Mouse (Mus musculus): ENCODE results near the gene Spag7. TPM values are rescaled to one million over a fixed set of nuclear protein-coding genes. Genes with fewer than 3 reads are reported as not detected.

The Spag7 gene
- polyA plus RNA-seq, 1 experiment, result 52.4 TPM

GRCm38 (mm10) chr11:70670483-70670882, 1.3 kb upstream of the Spag7 start:
- no peaks in the 10 kb centered on the region for H3K36me3 ChIP-seq (ENCODE audit: control insufficient read depth, insufficient read depth)
- no peak for TF ChIP-seq TCF12 (IDR thresholded peaks at IDR 0.05; ENCODE audit: insufficient read depth, poor library complexity, severe bottlenecking)
- no peak for TF ChIP-seq E2F4 (IDR thresholded peaks at IDR 0.05; ENCODE audit: insufficient read depth)
- TF ChIP-seq CEBPB (IDR thresholded peaks at IDR 0.05; ENCODE audit: insufficient read depth, poor library complexity, severe bottlenecking), result no peak
- TF ChIP-seq REST (IDR thresholded peaks at IDR 0.05; ENCODE audit: insufficient read depth, insufficient read length), result no peak
- no peak for TF ChIP-seq USF1 (IDR thresholded peaks at IDR 0.05; ENCODE audit: low read depth)
- no peak for TF ChIP-seq MYOG (IDR thresholded peaks at IDR 0.05; ENCODE audit: control insufficient read depth in 1 of 3, insufficient read depth in 1 of 3, insufficient read length in 2 of 3, low read depth in 2 of 3)
- TF ChIP-seq SRF (IDR thresholded peaks at IDR 0.05; ENCODE audit: control insufficient read depth, insufficient read length, low read depth), result no peak
- TF ChIP-seq POLR2A (IDR thresholded peaks at IDR 0.05; ENCODE audit: insufficient read length, low read depth), result no peak
- TF ChIP-seq TCF3 (IDR thresholded peaks at IDR 0.05; ENCODE audit: insufficient read length, low read depth), result no peak
- TF ChIP-seq POLR2AphosphoS2 (IDR thresholded peaks at IDR 0.05; ENCODE audit: insufficient read length, low read depth), result no peak
- TF ChIP-seq MAX (IDR thresholded peaks at IDR 0.05; ENCODE audit: low read depth), result no peak
- no peak for TF ChIP-seq MYOD1 (IDR thresholded peaks at IDR 0.05; ENCODE audit: control insufficient read depth in 1 of 3, insufficient read length in 2 of 3, low read depth in 2 of 3)
- peak overlapping the region; percentile 82 for H3K4me3 ChIP-seq
- peak overlapping the region; percentile 93 for H3K4me2 ChIP-seq (ENCODE audit: low read depth)
- H3ac ChIP-seq (ENCODE audit: control insufficient read depth, insufficient read length), result no peak overlapping the region
- H3K79me2 ChIP-seq (ENCODE audit: control insufficient read depth, insufficient read depth), result peaks cover 14% of the 10 kb centered on the region
- no peaks in the 10 kb centered on the region for H3K27me3 ChIP-seq (ENCODE audit: control insufficient read depth, insufficient read depth, insufficient read length)

- Histone ChIP-seq H3K79me2 (ENCODE audit: control insufficient read depth, insufficient read depth) (peaks cover 19% of the 10 kb centered on the region), H3K4me3 (peak overlapping the region; percentile 82), H3K27me3 (ENCODE audit: control insufficient read depth, insufficient read depth, insufficient read length) (no peaks in the 10 kb centered on the region), H3K4me2 (ENCODE audit: low read depth) (peak overlapping the region; percentile 93), H3K36me3 (ENCODE audit: control insufficient read depth, insufficient read depth) (no peaks in the 10 kb centered on the region), H3ac (ENCODE audit: control insufficient read depth, insufficient read length) (peak overlapping the region; percentile 35)
- peak; percentile 18 for TF ChIP-seq SRF (IDR thresholded peaks at IDR 0.05; ENCODE audit: control insufficient read depth, insufficient read length, low read depth)
- peak; percentile 22 for TF ChIP-seq POLR2A (IDR thresholded peaks at IDR 0.05; ENCODE audit: insufficient read length, low read depth)
- TF ChIP-seq CEBPB (IDR thresholded peaks at IDR 0.05; ENCODE audit: insufficient read depth, poor library complexity, severe bottlenecking), result no peak
Measured at GRCm38 (mm10) chr11:70669582-70670345, 548 bp upstream of the Spag7 start.

GRCm38 (mm10) chr11:70668335-70668770, 863 bp downstream of the Spag7 start:
- peak overlapping the region; percentile 95 for H3K4me2 ChIP-seq (ENCODE audit: low read depth)

GRCm38 (mm10) chr11:70667271-70668150, 1.7 kb downstream of the Spag7 start:
- H3K79me2 ChIP-seq (ENCODE audit: control insufficient read depth, insufficient read depth), result peaks cover 19% of the 10 kb centered on the region
- no peak overlapping the region for H3ac ChIP-seq (ENCODE audit: control insufficient read depth, insufficient read length)
- peak overlapping the region; percentile 95 for H3K4me2 ChIP-seq (ENCODE audit: low read depth)
- H3K36me3 ChIP-seq (ENCODE audit: control insufficient read depth, insufficient read depth), result peaks cover 20% of the 10 kb centered on the region
- no peak for TF ChIP-seq USF1 (IDR thresholded peaks at IDR 0.05; ENCODE audit: low read depth)
- TF ChIP-seq SRF (IDR thresholded peaks at IDR 0.05; ENCODE audit: control insufficient read depth, insufficient read length, low read depth), result no peak
- no peak for TF ChIP-seq POLR2AphosphoS2 (IDR thresholded peaks at IDR 0.05; ENCODE audit: insufficient read length, low read depth)
- no peak for TF ChIP-seq POLR2A (IDR thresholded peaks at IDR 0.05; ENCODE audit: insufficient read length, low read depth)
- no peak for TF ChIP-seq MYOG (IDR thresholded peaks at IDR 0.05; ENCODE audit: control insufficient read depth in 1 of 3, insufficient read depth in 1 of 3, insufficient read length in 2 of 3, low read depth in 2 of 3)
- no peak for TF ChIP-seq MYOD1 (IDR thresholded peaks at IDR 0.05; ENCODE audit: control insufficient read depth in 1 of 3, insufficient read length in 2 of 3, low read depth in 2 of 3)
- H3K4me3 ChIP-seq, result peak overlapping the region; percentile 82
- H3K27me3 ChIP-seq (ENCODE audit: control insufficient read depth, insufficient read depth, insufficient read length), result no peaks in the 10 kb centered on the region

More at GRCm38 (mm10) chr11:70668335-70668770, 863 bp downstream of the Spag7 start:
- Histone ChIP-seq H3K27me3 (ENCODE audit: control insufficient read depth, insufficient read depth, insufficient read length) (no peaks in the 10 kb centered on the region), H3K4me3 (peak overlapping the region; percentile 82), H3K36me3 (ENCODE audit: control insufficient read depth, insufficient read depth) (peaks cover 11% of the 10 kb centered on the region), H3ac (ENCODE audit: control insufficient read depth, insufficient read length) (peak overlapping the region; percentile 35), H3K79me2 (ENCODE audit: control insufficient read depth, insufficient read depth) (peaks cover 19% of the 10 kb centered on the region)
- no peak for TF ChIP-seq MYOG (IDR thresholded peaks at IDR 0.05; ENCODE audit: control insufficient read depth in 1 of 3, insufficient read depth in 1 of 3, insufficient read length in 2 of 3, low read depth in 2 of 3)
- no peak for TF ChIP-seq MAX (IDR thresholded peaks at IDR 0.05; ENCODE audit: low read depth)
- no peak for TF ChIP-seq TCF12 (IDR thresholded peaks at IDR 0.05; ENCODE audit: insufficient read depth, poor library complexity, severe bottlenecking)
- TF ChIP-seq POLR2AphosphoS2 (IDR thresholded peaks at IDR 0.05; ENCODE audit: insufficient read length, low read depth), result peak; percentile 46
- no peak for TF ChIP-seq TCF3 (IDR thresholded peaks at IDR 0.05; ENCODE audit: insufficient read length, low read depth)
- no peak for TF ChIP-seq E2F4 (IDR thresholded peaks at IDR 0.05; ENCODE audit: insufficient read depth)
- TF ChIP-seq REST (IDR thresholded peaks at IDR 0.05; ENCODE audit: insufficient read depth, insufficient read length), result no peak
- no peak for TF ChIP-seq SRF (IDR thresholded peaks at IDR 0.05; ENCODE audit: control insufficient read depth, insufficient read length, low read depth)
- peak; percentile 64 for TF ChIP-seq POLR2A (IDR thresholded peaks at IDR 0.05; ENCODE audit: insufficient read length, low read depth)
- peak; percentile 34 for TF ChIP-seq USF1 (IDR thresholded peaks at IDR 0.05; ENCODE audit: low read depth)
- no peak for TF ChIP-seq CEBPB (IDR thresholded peaks at IDR 0.05; ENCODE audit: insufficient read depth, poor library complexity, severe bottlenecking)
- no peak for TF ChIP-seq MYOD1 (IDR thresholded peaks at IDR 0.05; ENCODE audit: control insufficient read depth in 1 of 3, insufficient read length in 2 of 3, low read depth in 2 of 3)

Data from myocyte (in vitro differentiated cells).